Mouse (Mus musculus) spleen, adult 12 weeks (tissue): ENCODE results near the gene Foxd1.

Experiments used
- DNase-seq: peaks from one replicate; pipeline ENCODE4 v3.0.0; 2022; ENCODE audit warnings: low spot score

Foxd1 gene

GRCm38 (mm10) chr13:98389092-98389491 is 35.0 kb downstream of the Foxd1 start:
- DNase-seq: no peak

- no peak for DNase-seq
These were observed 36.3 kb downstream of the Foxd1 start for GRCm38 (mm10) chr13:98390363-98390762.

GRCm38 (mm10) chr13:98390771-98391634 is 37.0 kb downstream of the Foxd1 start:
- DNase-seq: no peak

- DNase-seq: no peak
These were observed 37.6 kb downstream of the Foxd1 start for GRCm38 (mm10) chr13:98391635-98391990.

GRCm38 (mm10) chr13:98392031-98392430 is 38.0 kb downstream of the Foxd1 start:
- no peak for DNase-seq

GRCm38 (mm10) chr13:98393356-98394070 is 39.5 kb downstream of the Foxd1 start:
- DNase-seq: no peak
